ENCODE assay signal across 8 mouse cellular contexts in the genomic region with DNA sequence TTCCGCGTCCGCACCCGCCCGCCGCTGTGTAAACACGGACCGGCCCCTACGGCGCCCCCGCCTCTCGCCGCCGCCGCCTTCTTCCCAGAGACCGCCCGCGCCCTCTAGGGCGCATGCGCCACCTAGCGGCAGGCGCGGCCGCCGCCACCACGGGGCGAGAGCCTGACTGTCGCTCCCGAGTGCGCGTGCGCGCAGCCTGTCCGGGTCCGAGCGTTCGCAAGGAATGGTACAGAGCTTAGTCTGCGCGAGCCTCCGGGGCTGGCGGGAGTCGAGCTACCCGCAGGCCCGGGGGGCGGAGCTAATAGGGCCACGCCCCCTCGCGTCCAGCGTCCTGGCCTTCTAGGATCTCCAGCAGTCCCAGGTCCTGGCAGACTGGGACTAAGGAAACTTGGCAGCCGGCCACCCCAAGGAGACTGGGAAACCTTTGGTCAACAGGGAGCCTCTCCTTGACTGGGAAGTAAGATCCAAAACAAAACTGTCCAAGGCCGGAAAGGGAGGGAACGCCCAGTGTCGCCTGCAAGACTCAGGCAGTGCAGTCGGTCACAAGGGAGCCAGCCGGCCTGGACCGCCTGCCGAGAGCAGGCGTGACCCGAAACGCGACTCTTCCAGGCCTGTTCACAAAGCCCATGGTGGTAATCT. TPM values are rescaled to one million over a fixed set of nuclear protein-coding genes. Genes with fewer than 3 reads are reported as not detected.
DNase-seq lines count a peak whose midpoint lies in the region; ATAC-seq and TF ChIP-seq lines count a peak whose summit lies in the region.

TSS of gene Fcho2 (minus strand) at position 303 of the 639 bp plus-strand sequence.

- H3K9ac ChIP-seq in heart, embryonic 11.5 days (ENCODE audit: low read depth, low read length), result peak within 1 kb of the TSS; percentile 98
- H3K9ac ChIP-seq in kidney, embryonic 16.5 days (replicated peaks; ENCODE audit: low read length), result peak within 1 kb of the TSS; percentile 97
- H3K9ac ChIP-seq in liver, adult 2 months (ENCODE audit: low read depth, low read length), result peak within 1 kb of the TSS; percentile 87

- ATAC-seq in erythroblast, adult 5-6 weeks (replicated peaks; ENCODE audit: low FRiP score, poor library complexity, severe bottlenecking), result peak; percentile 84
- peak; percentile 97 for ATAC-seq in heart, embryonic 11.5 days (replicated peaks; ENCODE audit: insufficient number of reproducible peaks, low FRiP score, low TSS enrichment)
- peak; percentile 97 for ATAC-seq in kidney, embryonic 16.5 days (ENCODE audit: low FRiP score, low TSS enrichment)

- under 1% methylated on average over 59 of the region's 61 CpGs for WGBS in heart, embryonic 11.5 days (ENCODE audit: insufficient replicate concordance)
- 0% methylated on average over 55 of the region's 61 CpGs for WGBS in kidney, embryonic 16.5 days
- WGBS in liver, adult 2 months, result under 1% methylated on average over 52 of the region's 61 CpGs

- peak within 1 kb of the TSS; percentile 97 for H3ac ChIP-seq in myocyte (ENCODE audit: control insufficient read depth, insufficient read length)

- peak within 1 kb of the TSS; percentile 61 for H3K4me3 ChIP-seq in heart, embryonic 11.5 days (ENCODE audit: low read depth, low read length)
- peak within 1 kb of the TSS; percentile 91 for H3K4me3 ChIP-seq in kidney, embryonic 16.5 days (ENCODE audit: low read length)
- peak within 1 kb of the TSS; percentile 62 for H3K4me3 ChIP-seq in liver, adult 2 months (ENCODE audit: insufficient read depth, low read depth, low read length)
- H3K4me3 ChIP-seq in myocyte, result peak within 1 kb of the TSS; percentile 69

- TF ChIP-seq CTCF in liver, adult 2 months (IDR thresholded peaks at IDR 0.05; ENCODE audit: low read depth, low read length), result peak; percentile 80

- no peaks in the 10 kb centered on the region for H3K9me3 ChIP-seq in heart, embryonic 11.5 days (replicated peaks; ENCODE audit: control insufficient read depth, low read length)
- H3K9me3 ChIP-seq in kidney, embryonic 16.5 days (ENCODE audit: low read length), result no peaks in the 10 kb centered on the region

- H3K4me2 ChIP-seq in heart, embryonic 11.5 days, result peak within 1 kb of the TSS; percentile 67
- peak within 1 kb of the TSS; percentile 62 for H3K4me2 ChIP-seq in kidney, embryonic 16.5 days (replicated peaks; ENCODE audit: low read depth, low read length)
- peak within 1 kb of the TSS; percentile 94 for H3K4me2 ChIP-seq in myocyte (ENCODE audit: low read depth)

- DNase-seq in B cell, adult 2 months, result peak; percentile 92 to 95
- DNase-seq in brain, adult 2 months (ENCODE audit: low read depth, low spot score), result peak; percentile 96
- peak; percentile 91 for DNase-seq in liver, adult 2 months (ENCODE audit: extremely low read depth, low read depth, low spot score)
- DNase-seq in splenic B cell, adult 2 months (ENCODE audit: low read depth, low spot score), result peak; percentile 94

- H3K27me3 ChIP-seq in heart, embryonic 11.5 days (ENCODE audit: control insufficient read depth, insufficient read depth, low read length), result no peaks in the 10 kb centered on the region
- no peaks in the 10 kb centered on the region for H3K27me3 ChIP-seq in kidney, embryonic 16.5 days (ENCODE audit: insufficient read depth, low read length)
- no peaks in the 10 kb centered on the region for H3K27me3 ChIP-seq in liver, adult 2 months (ENCODE audit: control insufficient read depth, insufficient read depth, low read length)
- H3K27me3 ChIP-seq in myocyte (ENCODE audit: control insufficient read depth, insufficient read depth, insufficient read length), result no peaks in the 10 kb centered on the region
- no peaks in the 10 kb centered on the region for H3K27me3 ChIP-seq in splenic B cell, adult 2 months (ENCODE audit: control insufficient read depth, insufficient read depth, low read length, poor library complexity, severe bottlenecking)

- peaks cover 3% of the 10 kb centered on the region for H3K4me1 ChIP-seq in heart, embryonic 11.5 days (ENCODE audit: control insufficient read depth, insufficient read depth, low read length)
- peaks cover 38% of the 10 kb centered on the region for H3K4me1 ChIP-seq in kidney, embryonic 16.5 days (ENCODE audit: insufficient read depth, low read length)
- H3K4me1 ChIP-seq in liver, adult 2 months (ENCODE audit: control insufficient read depth, insufficient read depth, low read length), result peaks cover 5% of the 10 kb centered on the region

- TF ChIP-seq POLR2A in liver, adult 2 months (IDR thresholded peaks at IDR 0.05; ENCODE audit: extremely low read depth, insufficient read depth, low read length), result 0 out of 2 replicates have a peak, but pooled peaks have one; percentile 10
- peak; percentile 72 for TF ChIP-seq POLR2A in myocyte (IDR thresholded peaks at IDR 0.05; ENCODE audit: insufficient read length, low read depth)

- H3K36me3 ChIP-seq in heart, embryonic 11.5 days (ENCODE audit: control insufficient read depth, insufficient read depth, low read length), result no peaks in the 10 kb centered on the region
- no peaks in the 10 kb centered on the region for H3K36me3 ChIP-seq in kidney, embryonic 16.5 days (ENCODE audit: insufficient read depth, low read length)
- H3K36me3 ChIP-seq in liver, adult 2 months (ENCODE audit: control insufficient read depth, insufficient read depth, low read length), result no peaks in the 10 kb centered on the region
- H3K36me3 ChIP-seq in myocyte (ENCODE audit: control insufficient read depth, insufficient read depth), result no peaks in the 10 kb centered on the region
- H3K36me3 ChIP-seq in splenic B cell, adult 2 months (ENCODE audit: control insufficient read depth, insufficient read depth, low read length, poor library complexity, severe bottlenecking), result no peaks in the 10 kb centered on the region

- H3K27ac ChIP-seq in heart, embryonic 11.5 days (ENCODE audit: low read depth, low read length), result peak within 1 kb of the TSS; percentile 99
- peak within 1 kb of the TSS; percentile 99 for H3K27ac ChIP-seq in kidney, embryonic 16.5 days (ENCODE audit: low read length)
- H3K27ac ChIP-seq in liver, adult 2 months (replicated peaks; ENCODE audit: insufficient read depth, low read depth, low read length), result peak within 1 kb of the TSS; percentile 75

- peaks cover 7% of the 10 kb centered on the region; the same call in 1 of the 2 replicates for H3K79me2 ChIP-seq in liver, adult 2 months (ENCODE audit: control insufficient read depth, insufficient read depth, low read length)
- peaks cover 42% of the 10 kb centered on the region for H3K79me2 ChIP-seq in myocyte (ENCODE audit: control insufficient read depth, insufficient read depth)

TF ChIP-seq in myocyte, 11 proteins besides CTCF, POLR2A, EP300 and RAD21:
- TF ChIP-seq CEBPB (IDR thresholded peaks at IDR 0.05; ENCODE audit: insufficient read depth, poor library complexity, severe bottlenecking), result no peak
- no peak for TF ChIP-seq SRF (IDR thresholded peaks at IDR 0.05; ENCODE audit: control insufficient read depth, insufficient read length, low read depth)
- no peak for TF ChIP-seq E2F4 (IDR thresholded peaks at IDR 0.05; ENCODE audit: insufficient read depth)
- TF ChIP-seq MYOD1 (IDR thresholded peaks at IDR 0.05; ENCODE audit: control insufficient read depth in 1 of 3, insufficient read length in 2 of 3, low read depth in 2 of 3), result no peak
- TF ChIP-seq TCF3 (IDR thresholded peaks at IDR 0.05; ENCODE audit: insufficient read length, low read depth), result no peak
- peak in 1 of 3 experiments; percentile 15 for TF ChIP-seq MYOG (IDR thresholded peaks at IDR 0.05; ENCODE audit: control insufficient read depth in 1 of 3, insufficient read depth in 1 of 3, insufficient read length in 2 of 3, low read depth in 2 of 3)
- no peak for TF ChIP-seq TCF12 (IDR thresholded peaks at IDR 0.05; ENCODE audit: insufficient read depth, poor library complexity, severe bottlenecking)
- TF ChIP-seq POLR2AphosphoS2 (IDR thresholded peaks at IDR 0.05; ENCODE audit: insufficient read length, low read depth), result peak; percentile 37
- no peak for TF ChIP-seq REST (IDR thresholded peaks at IDR 0.05; ENCODE audit: insufficient read depth, insufficient read length)
- TF ChIP-seq USF1 (IDR thresholded peaks at IDR 0.05; ENCODE audit: low read depth), result no peak
- no peak for TF ChIP-seq MAX (IDR thresholded peaks at IDR 0.05; ENCODE audit: low read depth)

RNA-seq across cellular contexts. Expression of gene Fcho2, which starts in this region (rescaled TPM):
- total RNA-seq in erythroblast, adult 5-6 weeks (2015; ENCODE audit: low replicate concordance), result 476 and 552 TPM in 2 replicates
- total RNA-seq in erythroblast, adult 5-6 weeks (2017; ENCODE audit: low replicate concordance), result 565 and 622 TPM in 2 replicates
- 26.3 and 30.7 TPM in 2 replicates for polyA plus RNA-seq in heart, embryonic 11.5 days (2014; fragmentation: Nextera tagmentation; extraction: Ambion mirVana)
- polyA plus RNA-seq in kidney, embryonic 16.5 days (2015; fragmentation: Nextera tagmentation; extraction: Ambion mirVana), result 37.5 and 44.7 TPM in 2 replicates
- 21.6 and 23.2 TPM in 2 replicates for total RNA-seq in liver, adult 2 months (2014; rRNA removed)
- 4.1 and 5.8 TPM in 2 replicates for polyA plus RNA-seq in liver, adult 2 months (2012; rRNA removed)
- 3.9 TPM for polyA plus RNA-seq in myocyte (2012; fragmentation: generic; extraction: Trizol)

Comparison
In these comparisons a context has a peak if more than half of its experiments do, and no peak if none do; other contexts are left out.
1. Peak in every context shown above with its lines: DNase-seq, ATAC-seq, H3K4me3 ChIP-seq and H3K27ac ChIP-seq.
2. RNA of gene Fcho2 (total RNA-seq): 476 to 622 TPM in erythroblast, adult 5-6 weeks; 21.6 to 23.2 TPM in liver, adult 2 months; every median in the first group is over 10 times any median in the second.